Mouse (Mus musculus) embryonic fibroblast, embryonic 13.5 days (primary cell): ENCODE results near the gene Acadvl. TPM values are rescaled to one million over a fixed set of nuclear protein-coding genes. Genes with fewer than 3 reads are reported as not detected.

Source experiments
- H3K27ac ChIP-seq: 2 replicates; pipeline ENCODE4 v1.5.1; 2012; ENCODE audit warnings: low read length, control low read depth, inconsistent platforms; ENCODE audit not compliant: insufficient read depth
- H3K4me1 ChIP-seq: 2 replicates; pipeline ENCODE4 v1.6.1; 2011; ENCODE audit warnings: low read length; ENCODE audit not compliant: control insufficient read depth, insufficient read depth
- H3K4me3 ChIP-seq: 2 replicates; pipeline ENCODE4 v1.5.1; 2011; ENCODE audit warnings: mild to moderate bottlenecking, control low read depth, low read length; ENCODE audit not compliant: insufficient read depth
- CTCF ChIP-seq: IDR thresholded peaks from 2 replicates; pipeline ENCODE4 v1.5.1; 2011; ENCODE audit warnings: mild to moderate bottlenecking, control low read depth, low read length, moderate library complexity, borderline replicate concordance; ENCODE audit not compliant: insufficient read depth
- POLR2A ChIP-seq: IDR thresholded peaks from 2 replicates; pipeline ENCODE4 v1.6.1; 2011; ENCODE audit warnings: low read depth, mild to moderate bottlenecking, control low read depth, low read length, moderate library complexity
- polyA plus RNA-seq: library from polyadenylated mRNA; stranded (reverse); fragments of >200 nt; gene quantifications from 2 replicates; pipeline ENCODE4 v1.2.4, GENCODE M21; 2011; ENCODE audit warnings: low read depth; ENCODE audit not compliant: missing spikeins, insufficient read length

The Acadvl gene
- polyA plus RNA-seq, 1 experiment = 47.4 TPM

GRCm38 (mm10) chr11:69984431-69984830 lies 30.8 kb downstream of the Acadvl start:
- Histone ChIP-seq H3K4me1 (no peaks in the 10 kb centered on the region), H3K4me3 (no peak overlapping the region), H3K27ac (no peak overlapping the region)
- no peak for TF ChIP-seq POLR2A
- no peak for TF ChIP-seq CTCF

- no peaks in the 10 kb centered on the region for H3K4me1 ChIP-seq
- TF ChIP-seq POLR2A (no peak), CTCF (no peak)
- 0 out of 2 replicates have a peak overlapping the region, but pooled peaks have one; percentile 98 for H3K4me3 ChIP-seq
- no peak overlapping the region for H3K27ac ChIP-seq
Observed at GRCm38 (mm10) chr11:69983377-69983776, 31.8 kb downstream of the Acadvl start.

DNA sequence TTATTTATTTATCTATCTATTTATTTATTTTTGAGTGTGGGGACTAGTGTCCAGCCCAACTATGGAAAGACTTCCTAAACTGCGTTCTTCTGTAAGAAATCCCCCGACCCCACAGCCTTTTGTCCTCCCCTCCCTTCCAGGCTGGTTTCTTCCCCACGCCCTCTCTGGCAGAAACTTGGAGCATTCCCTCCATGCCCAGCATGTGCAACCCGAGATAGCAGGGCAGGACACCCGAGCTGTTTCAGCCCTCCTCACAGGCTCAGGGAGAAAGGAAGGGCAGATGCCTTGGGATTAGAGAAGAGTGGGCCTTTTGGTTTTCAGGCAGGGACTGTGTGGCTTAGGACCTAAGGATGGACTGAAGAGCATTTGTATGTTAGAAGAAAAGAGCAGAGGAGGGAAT lies 32.3 kb downstream of the Acadvl start:
- Histone ChIP-seq H3K4me3 (peak overlapping the region; percentile 98), H3K4me1 (no peaks in the 10 kb centered on the region), H3K27ac (no peak overlapping the region)
- TF ChIP-seq POLR2A (no peak), CTCF (no peak)

DNA sequence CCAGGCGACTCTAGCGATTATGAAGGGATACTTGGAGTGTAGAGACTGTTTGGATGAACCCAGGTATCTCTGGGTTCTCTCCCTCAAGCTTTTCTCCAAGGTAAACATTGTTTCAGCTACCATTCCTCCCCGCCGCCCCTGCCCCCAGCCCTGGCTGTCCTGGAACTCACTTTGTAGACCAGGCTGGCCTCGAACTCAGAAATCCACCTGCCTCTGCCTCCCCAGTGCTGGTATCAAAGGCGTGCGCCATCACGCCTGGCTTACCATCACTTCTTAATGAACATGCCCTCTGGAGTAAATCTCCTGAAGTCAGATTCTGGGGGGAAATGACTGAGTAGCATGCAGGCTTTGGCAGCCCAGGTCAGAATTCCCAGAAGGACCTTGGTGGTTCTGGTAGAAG lies 33.0 kb downstream of the Acadvl start, which contains the start of gene Elp5:
Elp5 (minus strand) TSS at position 293 of the 400 bp plus-strand sequence.
- peak within 1 kb of the TSS; percentile 98 for H3K4me3 ChIP-seq
- TF ChIP-seq CTCF = no peak
- TF ChIP-seq POLR2A = no peak
- peak within 1 kb of the TSS; percentile 86 for H3K27ac ChIP-seq
- no peaks in the 10 kb centered on the region for H3K4me1 ChIP-seq

- H3K4me3 ChIP-seq = peak within 1 kb of the TSS; percentile 98
- TF ChIP-seq CTCF (no peak), POLR2A (no peak; the same call in 1 of the 2 replicates)
- peak within 1 kb of the TSS; percentile 91 for H3K27ac ChIP-seq
- no peaks in the 10 kb centered on the region for H3K4me1 ChIP-seq
Observed at GRCm38 (mm10) chr11:69981141-69981762, 34.0 kb downstream of the Acadvl start, which contains the start of gene Ctdnep1. Gene Ctdnep1 (plus strand): TSS chr11:69981156.

GRCm38 (mm10) chr11:69980196-69981140 lies 34.7 kb downstream of the Acadvl start:
- Histone ChIP-seq H3K27ac (peak overlapping the region; percentile 91), H3K4me3 (peak overlapping the region; percentile 98), H3K4me1 (no peaks in the 10 kb centered on the region)
- TF ChIP-seq CTCF = no peak
- TF ChIP-seq POLR2A = peak; percentile 82

DNA sequence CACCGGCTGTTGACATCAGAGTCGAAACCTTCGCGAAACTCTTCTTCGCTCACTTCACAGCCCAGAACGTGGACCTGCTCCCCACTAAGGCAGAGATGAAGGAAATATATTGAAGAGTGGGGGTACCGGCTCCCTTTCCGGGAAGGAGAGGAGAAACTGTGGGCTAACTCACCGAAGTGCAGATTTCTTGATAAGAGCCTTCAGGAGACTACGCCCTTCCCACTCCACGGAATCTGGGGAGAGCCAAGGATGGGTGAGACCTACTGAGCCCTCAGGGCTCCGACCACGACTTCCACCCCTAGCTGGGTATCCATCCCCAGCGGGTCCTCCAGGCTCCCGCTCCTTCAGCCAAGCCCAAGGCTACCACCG lies 35.4 kb downstream of the Acadvl start:
- Histone ChIP-seq H3K4me1 (no peaks in the 10 kb centered on the region), H3K27ac (peak overlapping the region; percentile 91), H3K4me3 (peak overlapping the region; percentile 94)
- TF ChIP-seq CTCF (no peak), POLR2A (no peak)

DNA sequence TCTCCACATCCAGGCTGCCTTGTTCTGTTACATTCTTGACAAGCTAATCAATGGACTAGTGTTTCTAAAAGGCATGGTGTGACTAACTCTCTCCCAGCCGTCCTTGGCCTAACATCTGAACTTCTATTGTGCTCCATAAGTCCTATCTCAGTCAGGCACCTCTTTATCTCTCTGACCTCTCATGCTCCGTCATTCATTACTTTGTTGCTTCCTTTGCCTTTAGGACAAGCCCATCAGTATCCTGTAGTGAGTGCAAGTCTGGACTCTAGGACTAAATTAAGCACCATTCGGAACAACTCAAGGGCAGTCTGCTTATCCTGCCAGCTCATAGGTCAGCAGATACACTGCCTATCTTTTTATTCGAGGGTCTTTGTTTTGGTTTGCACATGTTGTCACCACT lies 38.9 kb downstream of the Acadvl start:
- Histone ChIP-seq H3K4me1 (no peaks in the 10 kb centered on the region), H3K27ac (no peak overlapping the region), H3K4me3 (no peak overlapping the region)
- no peak for TF ChIP-seq POLR2A

DNA sequence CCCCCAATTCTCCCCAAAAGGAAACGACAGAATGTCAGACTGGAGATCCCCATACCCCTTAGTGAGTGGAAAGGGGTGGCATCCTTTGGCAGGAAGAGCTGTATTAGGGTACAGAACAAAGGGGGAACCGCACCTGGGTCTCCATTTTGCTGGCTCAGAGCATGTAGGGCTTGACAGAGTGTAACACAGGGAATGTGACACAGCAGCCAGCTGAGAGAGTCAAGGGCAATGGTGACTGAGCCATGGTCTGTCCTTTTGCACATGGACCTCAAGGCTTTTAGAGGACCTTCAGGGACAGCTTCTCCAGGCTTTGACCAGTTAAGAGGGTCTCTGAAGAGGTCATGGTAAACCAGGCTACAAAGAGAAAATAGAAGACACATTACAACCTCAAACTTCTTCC lies 40.3 kb downstream of the Acadvl start:
- Histone ChIP-seq H3K27ac (no peak overlapping the region), H3K4me1 (no peaks in the 10 kb centered on the region), H3K4me3 (no peak overlapping the region)
- TF ChIP-seq CTCF (no peak), POLR2A (no peak)

GRCm38 (mm10) chr11:69970775-69971174 lies 44.4 kb downstream of the Acadvl start:
- Histone ChIP-seq H3K27ac (no peak overlapping the region), H3K4me1 (no peaks in the 10 kb centered on the region), H3K4me3 (no peak overlapping the region)
- no peak for TF ChIP-seq POLR2A
- TF ChIP-seq CTCF = no peak
